Mouse (Mus musculus): ENCODE results near the gene Mosmo. TPM values are rescaled to one million over a fixed set of nuclear protein-coding genes. Genes with fewer than 3 reads are reported as not detected.

The Mosmo gene
- polyA plus RNA-seq, 1 experiment = 27.8 TPM

DNA sequence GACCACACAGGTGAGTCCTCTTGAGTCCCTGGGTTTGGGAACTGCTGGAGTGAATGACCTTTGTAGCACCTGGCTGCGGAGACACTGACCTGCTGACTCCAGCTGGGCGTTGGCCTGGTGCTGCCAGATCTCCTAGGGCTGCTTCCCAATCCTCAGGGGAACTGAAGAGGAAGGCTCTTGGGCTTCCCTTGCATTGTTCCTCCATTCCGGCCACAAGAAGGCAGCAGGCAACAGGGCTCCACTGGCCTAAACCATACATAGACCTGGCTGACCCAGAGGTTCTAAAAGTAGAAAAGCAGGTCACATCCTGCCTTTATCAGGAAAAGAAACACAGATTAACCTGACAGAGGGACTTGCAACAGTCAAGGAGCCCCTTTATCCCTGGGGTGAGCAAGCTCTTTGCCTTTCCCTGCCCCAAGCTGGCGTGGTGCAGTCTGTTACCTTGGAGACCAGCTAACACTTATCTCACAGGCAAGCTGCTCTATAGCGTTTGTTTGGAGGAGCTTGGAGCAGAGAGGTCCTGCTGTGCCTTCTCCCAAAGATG lies 62.2 kb downstream of the Mosmo start:
- TF ChIP-seq CTCF (IDR thresholded peaks at IDR 0.05; ENCODE audit: borderline replicate concordance, extremely low read depth, insufficient read depth, insufficient read length) (no peak), POLR2A (IDR thresholded peaks at IDR 0.05; ENCODE audit: borderline replicate concordance, extremely low read depth, insufficient read depth, insufficient read length, poor library complexity, severe bottlenecking) (no peak)
- DNase-seq (ENCODE audit: low read depth) = peak; percentile 79

DNA sequence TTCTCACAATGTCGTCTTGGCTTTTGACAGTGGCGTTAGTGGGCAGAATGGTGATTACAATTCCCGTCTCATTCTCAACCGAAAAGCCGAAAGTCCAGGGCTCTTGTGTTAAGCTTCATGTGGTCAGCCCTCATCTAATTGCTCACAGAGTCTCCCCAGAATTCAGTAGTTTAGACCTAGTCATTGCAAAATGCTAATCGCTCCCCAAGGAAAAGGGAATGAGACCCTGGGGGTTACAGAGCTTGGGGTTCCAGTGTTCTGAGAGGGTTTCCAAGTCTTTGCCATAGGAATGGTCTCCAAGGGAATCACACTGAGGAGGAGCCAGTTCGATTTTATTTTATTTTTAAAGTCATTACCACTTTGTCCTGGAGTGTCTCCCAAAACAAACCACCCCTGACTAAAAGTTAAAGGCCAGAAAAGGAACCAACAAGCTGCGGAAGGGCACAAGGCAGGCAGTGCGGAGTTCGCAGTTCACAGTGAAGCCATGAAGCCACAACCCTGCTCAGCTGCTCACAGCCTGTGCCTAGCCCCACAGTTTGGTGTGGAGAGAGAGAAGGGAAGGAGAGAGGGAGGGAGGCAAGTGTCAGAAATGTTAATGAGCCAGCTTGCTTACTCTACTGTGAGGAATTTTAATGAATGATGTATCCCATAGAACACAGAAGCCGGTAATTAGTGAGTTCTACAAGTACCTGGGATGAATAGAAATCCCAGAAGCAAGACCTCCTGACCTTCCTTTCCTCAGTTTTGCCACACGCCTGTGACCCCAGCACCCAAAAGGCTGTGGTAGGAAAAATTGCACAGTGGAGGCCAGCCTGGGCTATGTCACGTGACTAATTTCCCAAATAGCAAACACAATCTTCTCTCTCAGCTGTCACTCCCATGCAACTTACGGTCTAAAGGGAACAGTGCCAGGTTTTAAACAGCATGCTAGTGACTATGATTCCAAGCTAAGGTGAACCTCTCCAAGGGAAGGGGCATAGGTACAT lies 66.2 kb downstream of the Mosmo start:
- TF ChIP-seq POLR2A (IDR thresholded peaks at IDR 0.05; ENCODE audit: borderline replicate concordance, extremely low read depth, insufficient read depth, insufficient read length, poor library complexity, severe bottlenecking) (no peak), CTCF (IDR thresholded peaks at IDR 0.05; ENCODE audit: borderline replicate concordance, extremely low read depth, insufficient read depth, insufficient read length) (no peak)
- DNase-seq (ENCODE audit: low read depth) = peak; percentile 70

- DNase-seq (ENCODE audit: low read depth) = no peak
- no peak for TF ChIP-seq POLR2A (IDR thresholded peaks at IDR 0.05; ENCODE audit: borderline replicate concordance, extremely low read depth, insufficient read depth, insufficient read length, poor library complexity, severe bottlenecking)
- no peak for TF ChIP-seq CTCF (IDR thresholded peaks at IDR 0.05; ENCODE audit: borderline replicate concordance, extremely low read depth, insufficient read depth, insufficient read length)
These were observed 67.2 kb downstream of the Mosmo start for GRCm38 (mm10) chr7:120744606-120745005.

DNA sequence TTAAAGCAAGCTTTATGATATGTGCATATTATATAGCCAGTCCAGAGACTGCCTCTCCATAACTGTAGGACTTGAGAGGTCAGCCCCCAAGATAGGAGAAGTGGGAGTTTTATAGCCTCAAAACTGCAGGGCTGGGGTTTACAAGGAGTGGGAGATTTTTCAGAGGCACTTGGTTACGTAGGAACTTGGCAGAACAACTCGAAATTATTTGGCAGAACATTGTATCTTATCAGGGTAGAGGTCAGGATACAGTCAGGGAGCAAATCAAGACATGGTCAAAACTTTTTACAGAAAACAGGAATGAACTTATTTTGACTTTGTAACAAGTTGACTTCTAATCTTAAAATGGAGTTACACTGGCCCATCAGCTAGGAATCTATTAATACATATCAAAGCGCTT lies 68.6 kb downstream of the Mosmo start:
- no peak for TF ChIP-seq POLR2A (IDR thresholded peaks at IDR 0.05; ENCODE audit: borderline replicate concordance, extremely low read depth, insufficient read depth, insufficient read length, poor library complexity, severe bottlenecking)
- TF ChIP-seq CTCF (IDR thresholded peaks at IDR 0.05; ENCODE audit: borderline replicate concordance, extremely low read depth, insufficient read depth, insufficient read length) = no peak
- no peak for DNase-seq (ENCODE audit: low read depth)

- no peak for DNase-seq (ENCODE audit: low read depth)
These were observed 69.4 kb downstream of the Mosmo start for GRCm38 (mm10) chr7:120746821-120747220.

GRCm38 (mm10) chr7:120748478-120748877 lies 71.1 kb downstream of the Mosmo start:
- no peak for DNase-seq (ENCODE audit: low read depth)
- no peak for TF ChIP-seq CTCF (IDR thresholded peaks at IDR 0.05; ENCODE audit: borderline replicate concordance, extremely low read depth, insufficient read depth, insufficient read length)
- TF ChIP-seq POLR2A (IDR thresholded peaks at IDR 0.05; ENCODE audit: borderline replicate concordance, extremely low read depth, insufficient read depth, insufficient read length, poor library complexity, severe bottlenecking) = no peak

More at GRCm38 (mm10) chr7:120746821-120747220, 69.4 kb downstream of the Mosmo start:
- TF ChIP-seq POLR2A (IDR thresholded peaks at IDR 0.05; ENCODE audit: borderline replicate concordance, extremely low read depth, insufficient read depth, insufficient read length, poor library complexity, severe bottlenecking) (no peak), CTCF (IDR thresholded peaks at IDR 0.05; ENCODE audit: borderline replicate concordance, extremely low read depth, insufficient read depth, insufficient read length) (no peak)

GRCm38 (mm10) chr7:120751330-120751729 lies 73.9 kb downstream of the Mosmo start:
- TF ChIP-seq POLR2A (IDR thresholded peaks at IDR 0.05; ENCODE audit: borderline replicate concordance, extremely low read depth, insufficient read depth, insufficient read length, poor library complexity, severe bottlenecking) (no peak), CTCF (IDR thresholded peaks at IDR 0.05; ENCODE audit: borderline replicate concordance, extremely low read depth, insufficient read depth, insufficient read length) (no peak)
- no peak for DNase-seq (ENCODE audit: low read depth)

DNA sequence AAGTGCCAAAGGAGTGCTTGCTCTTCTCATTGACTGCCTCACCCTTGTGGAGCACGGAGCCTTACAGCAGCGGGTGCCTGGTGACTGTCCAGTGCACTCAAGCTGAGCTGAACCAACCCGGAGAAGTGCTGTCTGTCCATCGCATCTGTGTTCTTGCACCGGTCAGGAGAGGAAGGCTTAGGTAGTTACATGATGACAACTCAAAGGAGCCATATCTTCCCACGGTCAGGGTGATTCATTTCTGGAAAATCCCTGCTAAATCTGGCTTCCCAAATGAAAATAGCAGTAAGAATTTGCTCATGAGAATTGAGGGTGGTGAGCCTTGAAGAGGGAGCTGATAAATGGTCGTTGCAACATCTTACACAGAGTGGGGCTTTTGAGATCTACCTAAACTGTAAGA lies 74.5 kb downstream of the Mosmo start:
- no peak for DNase-seq (ENCODE audit: low read depth)
- TF ChIP-seq POLR2A (IDR thresholded peaks at IDR 0.05; ENCODE audit: borderline replicate concordance, extremely low read depth, insufficient read depth, insufficient read length, poor library complexity, severe bottlenecking) = no peak
- TF ChIP-seq CTCF (IDR thresholded peaks at IDR 0.05; ENCODE audit: borderline replicate concordance, extremely low read depth, insufficient read depth, insufficient read length) = no peak

DNA sequence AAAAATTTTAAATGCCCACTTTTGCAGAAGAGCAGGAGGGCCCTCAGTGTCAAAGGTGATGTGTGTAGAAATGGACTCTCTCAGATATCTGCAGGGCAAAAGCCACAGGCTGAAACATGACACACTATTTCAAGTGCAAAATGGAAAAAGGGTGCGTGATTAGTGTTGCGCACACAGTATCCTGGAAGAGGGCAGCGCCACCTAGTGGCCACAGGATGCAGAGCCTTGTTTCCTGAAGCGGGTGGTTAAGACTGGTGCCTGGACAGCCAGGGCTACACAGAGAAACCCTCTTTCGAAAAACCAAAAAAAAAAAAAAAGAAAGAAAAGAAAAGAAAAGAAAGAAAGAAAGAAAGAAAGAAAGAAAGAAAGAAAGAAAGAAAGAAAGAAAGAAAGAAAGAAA lies 77.3 kb downstream of the Mosmo start:
- TF ChIP-seq CTCF (IDR thresholded peaks at IDR 0.05; ENCODE audit: borderline replicate concordance, extremely low read depth, insufficient read depth, insufficient read length) (peak; percentile 90), POLR2A (IDR thresholded peaks at IDR 0.05; ENCODE audit: borderline replicate concordance, extremely low read depth, insufficient read depth, insufficient read length, poor library complexity, severe bottlenecking) (no peak)
- peak; percentile 92 for DNase-seq (ENCODE audit: low read depth)

DNA sequence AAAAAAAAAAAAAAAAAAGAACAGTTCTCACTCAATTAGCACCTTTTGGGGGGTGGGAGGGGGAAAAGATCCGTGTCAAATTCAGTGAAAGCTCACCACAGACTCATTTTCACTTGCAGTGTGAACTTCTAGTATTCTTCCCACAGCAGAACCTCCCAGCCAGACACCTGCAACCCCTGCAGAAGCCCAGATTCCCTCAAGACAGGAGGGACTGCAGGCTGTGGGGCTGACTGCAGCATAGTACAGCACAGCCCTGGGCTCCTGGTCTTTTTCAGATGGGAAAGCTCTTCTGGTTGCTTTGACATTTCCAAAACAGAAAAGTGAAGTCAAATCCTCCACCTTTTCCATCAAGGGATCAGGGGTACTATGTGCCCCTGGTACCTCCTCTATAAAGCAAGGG lies 90.0 kb downstream of the Mosmo start:
- TF ChIP-seq CTCF (IDR thresholded peaks at IDR 0.05; ENCODE audit: borderline replicate concordance, extremely low read depth, insufficient read depth, insufficient read length) = no peak
- TF ChIP-seq POLR2A (IDR thresholded peaks at IDR 0.05; ENCODE audit: borderline replicate concordance, extremely low read depth, insufficient read depth, insufficient read length, poor library complexity, severe bottlenecking) = no peak
- DNase-seq (ENCODE audit: low read depth) = peak; percentile 67

- TF ChIP-seq CTCF (IDR thresholded peaks at IDR 0.05; ENCODE audit: borderline replicate concordance, extremely low read depth, insufficient read depth, insufficient read length) (no peak), POLR2A (IDR thresholded peaks at IDR 0.05; ENCODE audit: borderline replicate concordance, extremely low read depth, insufficient read depth, insufficient read length, poor library complexity, severe bottlenecking) (no peak)
- DNase-seq (ENCODE audit: low read depth) = no peak
These were observed 94.0 kb downstream of the Mosmo start for GRCm38 (mm10) chr7:120771389-120771788.
